Mouse (Mus musculus) limb, embryonic 15.5 days (tissue): Measurements from ENCODE around the gene Mdfi. TPM values are rescaled to one million over a fixed set of nuclear protein-coding genes. Genes with fewer than 3 reads are reported as not detected.

Experiments used
- ATAC-seq: fragments of 200-750 bp; cut with Nextera tagmentation; 2 replicates; pipeline ENCODE4 v1.8.0; 2017; ENCODE audit warnings: low read depth, moderate TSS enrichment; ENCODE audit not compliant: insufficient number of reproducible peaks, low FRiP score, low TSS enrichment
- H3K27ac ChIP-seq: fragments of 300-500 bp; sonication (generic); 2 replicates; pipeline ENCODE4 v1.5.1; 2015; ENCODE audit warnings: moderate library complexity, mild to moderate bottlenecking, inconsistent platforms
- H3K27me3 ChIP-seq: fragments of 300-500 bp; sonication (generic); 2 replicates; pipeline ENCODE4 v1.6.1; 2015; ENCODE audit warnings: inconsistent platforms
- H3K36me3 ChIP-seq: fragments of 300-500 bp; sonication (generic); 2 replicates; pipeline ENCODE4 v1.6.1; 2015; ENCODE audit warnings: inconsistent platforms
- H3K4me1 ChIP-seq: fragments of 300-500 bp; sonication (generic); 2 replicates; pipeline ENCODE4 v1.6.1; 2015; ENCODE audit warnings: inconsistent platforms
- H3K4me2 ChIP-seq: fragments of 300-500 bp; sonication (generic); 2 replicates; pipeline ENCODE4 v1.6.1; 2015; ENCODE audit warnings: mild to moderate bottlenecking, inconsistent platforms
- H3K4me3 ChIP-seq: fragments of 300-500 bp; sonication (generic); 2 replicates; pipeline ENCODE4 v1.5.1; 2015; ENCODE audit warnings: mild to moderate bottlenecking, inconsistent platforms
- H3K9ac ChIP-seq: fragments of 300-500 bp; sonication (generic); 2 replicates; pipeline ENCODE4 v1.6.1; 2015; ENCODE audit warnings: inconsistent platforms
- H3K9me3 ChIP-seq: fragments of 300-500 bp; sonication (generic); 2 replicates; pipeline ENCODE4 v1.6.1; 2016; ENCODE audit warnings: inconsistent platforms
- WGBS: fragments of 180-500 bp; shearing (Covaris S2); methylation state at CpG from one replicate; pipeline ENCODE4 v1.1.7; 2015; 5-methylcytosine and 5-hydroxymethylcytosine counted together
- polyA plus RNA-seq: library from polyadenylated mRNA; unstranded; fragments of >200 nt; fragmentation: Nextera tagmentation; extraction: Ambion mirVana; gene quantifications from 2 replicates; pipeline ENCODE4 v1.2.1, GENCODE M21; 2015

Gene Mdfi
- polyA plus RNA-seq, 1 experiment from 2014 or later, result 18.2 TPM

GRCm38 (mm10) chr17:47769389-47770299, 64.8 kb downstream of the Mdfi start:
- Histone ChIP-seq H3K4me2 (no peak overlapping the region), H3K27ac (no peak overlapping the region), H3K4me3 (no peak overlapping the region), H3K9me3 (no peaks in the 10 kb centered on the region), H3K36me3 (no peaks in the 10 kb centered on the region; the same call in 1 of the 2 replicates), H3K4me1 (peaks cover 14% of the 10 kb centered on the region), H3K27me3 (no peaks in the 10 kb centered on the region), H3K9ac (no peak overlapping the region)
- 79% methylated on average over 11 of the region's 11 CpGs for WGBS
- ATAC-seq, result no peak

GRCm38 (mm10) chr17:47768707-47769276, 65.7 kb downstream of the Mdfi start:
- Histone ChIP-seq H3K9ac (no peak overlapping the region), H3K4me1 (peaks cover 12% of the 10 kb centered on the region), H3K9me3 (no peaks in the 10 kb centered on the region), H3K27me3 (no peaks in the 10 kb centered on the region), H3K27ac (no peak overlapping the region), H3K4me3 (no peak overlapping the region), H3K4me2 (no peak overlapping the region), H3K36me3 (no peaks in the 10 kb centered on the region; the same call in 1 of the 2 replicates)
- no peak for ATAC-seq
- 46% methylated on average over 12 of the region's 12 CpGs for WGBS

- H3K4me1 ChIP-seq, result peaks cover 17% of the 10 kb centered on the region
- no peak for ATAC-seq
- no peak overlapping the region for H3K4me3 ChIP-seq
- WGBS, result 50% methylated on average over 14 of the region's 17 CpGs
- no peaks in the 10 kb centered on the region for H3K27me3 ChIP-seq
- H3K27ac ChIP-seq, result no peak overlapping the region
- no peaks in the 10 kb centered on the region; the same call in 1 of the 2 replicates for H3K36me3 ChIP-seq
- no peak overlapping the region for H3K4me2 ChIP-seq
- H3K9me3 ChIP-seq, result no peaks in the 10 kb centered on the region
- H3K9ac ChIP-seq, result no peak overlapping the region
Measured at GRCm38 (mm10) chr17:47767456-47768141, 66.9 kb downstream of the Mdfi start.

- Histone ChIP-seq H3K4me1 (peaks cover 21% of the 10 kb centered on the region), H3K27ac (no peak overlapping the region), H3K9ac (no peak overlapping the region), H3K4me2 (no peak overlapping the region), H3K9me3 (no peaks in the 10 kb centered on the region), H3K4me3 (no peak overlapping the region), H3K27me3 (no peaks in the 10 kb centered on the region), H3K36me3 (no peaks in the 10 kb centered on the region; the same call in 1 of the 2 replicates)
- no peak for ATAC-seq
- WGBS, result 77% methylated on average over 2 of the region's 2 CpGs
Measured at GRCm38 (mm10) chr17:47767081-47767455, 67.4 kb downstream of the Mdfi start.

- H3K9ac ChIP-seq, result no peak overlapping the region
- H3K36me3 ChIP-seq, result no peaks in the 10 kb centered on the region
- no peaks in the 10 kb centered on the region for H3K27me3 ChIP-seq
- H3K4me3 ChIP-seq, result no peak overlapping the region
- 85% methylated on average over 6 of the region's 6 CpGs for WGBS
- H3K27ac ChIP-seq, result no peak overlapping the region
- no peak for ATAC-seq
- no peak overlapping the region for H3K4me2 ChIP-seq
- no peaks in the 10 kb centered on the region for H3K9me3 ChIP-seq
- peaks cover 21% of the 10 kb centered on the region for H3K4me1 ChIP-seq
Measured at GRCm38 (mm10) chr17:47766407-47767043, 68.0 kb downstream of the Mdfi start.

- Histone ChIP-seq H3K27me3 (no peaks in the 10 kb centered on the region), H3K9me3 (no peaks in the 10 kb centered on the region), H3K9ac (no peak overlapping the region), H3K27ac (no peak overlapping the region), H3K4me3 (no peak overlapping the region), H3K36me3 (no peaks in the 10 kb centered on the region), H3K4me1 (peaks cover 21% of the 10 kb centered on the region), H3K4me2 (no peak overlapping the region)
- WGBS, result 58% methylated on average over 4 of the region's 4 CpGs
- no peak for ATAC-seq
Measured at GRCm38 (mm10) chr17:47765986-47766385, 68.5 kb downstream of the Mdfi start.

Other genes with a start within 250 kb of the Mdfi start
- 24.1 and 26.3 TPM in 2 replicates for gene Bysl, start 223.2 kb downstream of the Mdfi start, polyA plus RNA-seq
- gene Med20, start 223.1 kb downstream of the Mdfi start, polyA plus RNA-seq, result 48.9 and 53.2 TPM in 2 replicates
- 0.99 and 2.4 TPM in 2 replicates for gene Gm20517, start 223.1 kb downstream of the Mdfi start, polyA plus RNA-seq
- gene Usp49, start 204.0 kb downstream of the Mdfi start, polyA plus RNA-seq, result 3.0 and 4.0 TPM in 2 replicates
- gene Tomm6, start 146.3 kb downstream of the Mdfi start, polyA plus RNA-seq, result 386 and 389 TPM in 2 replicates
- gene Frs3, start 145.7 kb downstream of the Mdfi start, polyA plus RNA-seq, result 4.1 and 4.4 TPM in 2 replicates
- gene Gm21981, start 140.2 kb downstream of the Mdfi start, polyA plus RNA-seq, result 0.13 and 0.41 TPM in 2 replicates
- 0.27 TPM in 1 of 2 replicates, not detected in the other for gene Prickle4, start 140.0 kb downstream of the Mdfi start, polyA plus RNA-seq
- 0.10 and 0.16 TPM in 2 replicates for gene Pgc, start 107.8 kb downstream of the Mdfi start, polyA plus RNA-seq
- 13.0 and 14.1 TPM in 2 replicates for gene Tfeb, start 97.7 kb downstream of the Mdfi start, polyA plus RNA-seq
- 18.2 and 22.4 TPM in 2 replicates for gene Foxp4, start 90.0 kb upstream of the Mdfi start, polyA plus RNA-seq
- gene 1700122O11Rik, start 203.6 kb upstream of the Mdfi start, polyA plus RNA-seq, result not detected in 2 replicates